Mouse (Mus musculus): Measurements from ENCODE around the gene Arhgef10l. TPM values are rescaled to one million over a fixed set of nuclear protein-coding genes. Genes with fewer than 3 reads are reported as not detected.

Arhgef10l gene
- polyA plus RNA-seq, 1 experiment = not detected

- Histone ChIP-seq H3K4me3 (ENCODE audit: insufficient read depth, low read depth, low read length) (no peak overlapping the region), H3K4me1 (ENCODE audit: control insufficient read depth, insufficient read depth, low read length) (peaks cover 9% of the 10 kb centered on the region), H3K27ac (ENCODE audit: insufficient read depth, low read depth, low read length) (no peak overlapping the region)
- no peak for TF ChIP-seq POLR2A (IDR thresholded peaks at IDR 0.05; ENCODE audit: insufficient read depth, low read depth, low read length)
- TF ChIP-seq CTCF (IDR thresholded peaks at IDR 0.05; ENCODE audit: insufficient read depth, low read depth, low read length) = no peak
- WGBS = 87% methylated on average over 9 of the region's 9 CpGs
These were observed 57.5 kb downstream of the Arhgef10l start for GRCm38 (mm10) chr4:140608228-140608720.

DNA sequence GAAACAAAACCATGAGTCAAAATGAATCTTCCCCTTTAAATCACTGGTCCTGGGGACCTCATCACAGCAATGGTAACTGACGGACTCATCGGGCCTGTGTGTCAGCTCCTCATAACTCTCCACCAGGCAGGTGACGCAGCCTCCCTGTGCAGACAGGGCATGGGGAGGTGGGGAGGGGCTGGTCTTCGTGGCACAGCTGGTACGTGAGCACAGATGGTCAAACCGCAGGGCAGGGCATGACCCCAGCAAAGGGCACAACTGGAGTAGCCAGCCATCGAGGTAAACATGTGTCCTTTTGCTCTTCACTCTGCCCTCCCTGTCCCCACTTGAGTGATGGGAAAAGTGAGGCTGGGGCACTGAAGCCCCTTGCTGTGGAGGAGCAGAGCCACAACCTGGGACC is 59.0 kb downstream of the Arhgef10l start:
- Histone ChIP-seq H3K27ac (ENCODE audit: insufficient read depth, low read depth, low read length) (no peak overlapping the region), H3K4me3 (ENCODE audit: insufficient read depth, low read depth, low read length) (no peak overlapping the region), H3K4me1 (ENCODE audit: control insufficient read depth, insufficient read depth, low read length) (peaks cover 9% of the 10 kb centered on the region)
- 94% methylated on average over 7 of the region's 7 CpGs for WGBS
- no peak for TF ChIP-seq POLR2A (IDR thresholded peaks at IDR 0.05; ENCODE audit: insufficient read depth, low read depth, low read length)
- no peak for TF ChIP-seq CTCF (IDR thresholded peaks at IDR 0.05; ENCODE audit: insufficient read depth, low read depth, low read length)

DNA sequence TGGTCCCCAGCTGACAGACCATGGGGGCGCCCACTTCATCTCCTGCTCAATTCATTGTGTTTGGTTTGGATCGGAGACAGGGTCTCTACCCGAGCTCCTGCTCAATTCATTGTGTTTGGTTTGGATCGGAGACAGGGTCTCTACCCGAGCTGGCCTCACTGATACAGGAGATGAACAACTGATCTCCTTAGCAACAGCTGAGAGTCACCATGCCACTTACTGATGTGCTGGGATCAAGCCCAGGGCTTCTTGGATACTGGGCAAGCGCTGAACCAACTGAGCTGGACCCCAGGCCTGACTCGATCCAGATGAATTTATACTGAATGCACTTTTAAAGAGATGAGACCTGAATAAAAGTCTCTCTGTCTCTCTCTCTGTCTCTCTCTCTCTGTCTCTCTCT is 59.6 kb downstream of the Arhgef10l start:
- no peak for TF ChIP-seq CTCF (IDR thresholded peaks at IDR 0.05; ENCODE audit: insufficient read depth, low read depth, low read length)
- Histone ChIP-seq H3K4me3 (ENCODE audit: insufficient read depth, low read depth, low read length) (no peak overlapping the region), H3K4me1 (ENCODE audit: control insufficient read depth, insufficient read depth, low read length) (peaks cover 7% of the 10 kb centered on the region), H3K27ac (ENCODE audit: insufficient read depth, low read depth, low read length) (no peak overlapping the region)
- 73% methylated on average over 7 of the region's 7 CpGs for WGBS

DNA sequence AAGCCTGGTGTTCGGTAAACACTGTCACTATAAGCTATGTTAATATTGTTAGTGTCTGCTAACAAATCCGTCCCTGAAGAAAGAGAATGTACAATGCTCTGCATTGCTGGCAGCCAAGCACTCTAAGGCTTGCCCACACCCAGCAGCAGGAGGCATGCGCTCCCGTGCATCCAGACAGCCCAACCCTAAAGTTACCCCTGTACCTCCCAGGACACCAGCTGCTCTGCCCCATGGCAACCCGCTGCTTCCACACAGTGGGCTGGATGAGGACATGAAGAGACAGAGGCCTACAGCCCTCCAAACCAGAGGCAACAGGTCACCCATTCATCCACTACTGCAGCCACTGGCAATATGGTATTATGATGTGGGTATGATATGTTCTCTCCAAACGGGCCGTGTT is 60.0 kb downstream of the Arhgef10l start:
- WGBS = 58% methylated on average over 7 of the region's 7 CpGs
- Histone ChIP-seq H3K27ac (ENCODE audit: insufficient read depth, low read depth, low read length) (no peak overlapping the region), H3K4me3 (ENCODE audit: insufficient read depth, low read depth, low read length) (no peak overlapping the region), H3K4me1 (ENCODE audit: control insufficient read depth, insufficient read depth, low read length) (peaks cover 5% of the 10 kb centered on the region)
- TF ChIP-seq POLR2A (IDR thresholded peaks at IDR 0.05; ENCODE audit: insufficient read depth, low read depth, low read length) (no peak), CTCF (IDR thresholded peaks at IDR 0.05; ENCODE audit: insufficient read depth, low read depth, low read length) (no peak)

DNA sequence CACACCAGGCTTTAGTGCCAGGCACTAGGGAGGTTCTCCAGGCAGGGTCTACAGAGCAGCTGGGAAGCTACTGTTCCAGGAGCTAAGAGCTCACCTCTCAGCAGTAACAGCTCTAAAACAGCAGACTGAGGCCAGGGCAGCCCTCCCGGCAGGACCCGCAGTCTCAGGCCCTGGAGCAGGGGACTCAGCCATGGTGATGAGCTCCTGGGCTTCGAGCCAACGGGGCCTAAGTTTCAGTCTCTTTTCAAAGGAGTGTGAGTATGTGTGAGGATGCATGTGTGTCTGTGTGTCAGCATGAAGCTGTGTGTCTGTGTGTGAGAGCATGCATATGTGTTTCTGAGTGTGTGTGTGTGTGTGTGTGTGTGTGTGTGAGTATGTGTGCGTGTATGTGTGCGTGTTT is 60.6 kb downstream of the Arhgef10l start:
- WGBS = 68% methylated on average over 6 of the region's 6 CpGs
- TF ChIP-seq CTCF (IDR thresholded peaks at IDR 0.05; ENCODE audit: insufficient read depth, low read depth, low read length) (no peak), POLR2A (IDR thresholded peaks at IDR 0.05; ENCODE audit: insufficient read depth, low read depth, low read length) (no peak)
- Histone ChIP-seq H3K27ac (ENCODE audit: insufficient read depth, low read depth, low read length) (no peak overlapping the region), H3K4me1 (ENCODE audit: control insufficient read depth, insufficient read depth, low read length) (peaks cover 5% of the 10 kb centered on the region), H3K4me3 (ENCODE audit: insufficient read depth, low read depth, low read length) (no peak overlapping the region)

DNA sequence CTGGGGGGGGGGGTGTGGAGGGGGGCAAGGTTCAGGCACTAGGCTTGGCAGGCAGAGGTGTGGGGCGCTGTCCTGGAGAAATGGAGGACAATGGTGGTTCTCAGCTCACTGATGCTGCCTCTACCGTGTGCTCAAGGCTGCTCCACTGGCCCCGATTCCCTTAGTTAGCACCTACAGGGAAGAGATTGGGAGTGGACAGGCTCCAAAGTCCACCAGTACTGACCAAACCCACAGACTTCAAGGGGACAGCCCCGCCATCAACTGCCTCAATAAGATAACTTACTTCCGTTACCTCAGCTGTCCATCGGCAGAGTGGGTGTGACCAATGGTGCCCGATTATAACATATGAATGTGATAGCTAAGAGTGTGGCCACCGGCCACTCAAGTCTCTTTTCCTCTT is 61.3 kb downstream of the Arhgef10l start:
- peaks cover 5% of the 10 kb centered on the region for H3K4me1 ChIP-seq (ENCODE audit: control insufficient read depth, insufficient read depth, low read length)
- no peak overlapping the region for H3K27ac ChIP-seq (ENCODE audit: insufficient read depth, low read depth, low read length)
- no peak overlapping the region for H3K4me3 ChIP-seq (ENCODE audit: insufficient read depth, low read depth, low read length)
- TF ChIP-seq CTCF (IDR thresholded peaks at IDR 0.05; ENCODE audit: insufficient read depth, low read depth, low read length) (no peak), POLR2A (IDR thresholded peaks at IDR 0.05; ENCODE audit: insufficient read depth, low read depth, low read length) (no peak)
- 96% methylated on average over 8 of the region's 8 CpGs for WGBS

- 87% methylated on average over 4 of the region's 4 CpGs for WGBS
- TF ChIP-seq POLR2A (IDR thresholded peaks at IDR 0.05; ENCODE audit: insufficient read depth, low read depth, low read length) (no peak), CTCF (IDR thresholded peaks at IDR 0.05; ENCODE audit: insufficient read depth, low read depth, low read length) (no peak)
- Histone ChIP-seq H3K4me3 (ENCODE audit: insufficient read depth, low read depth, low read length) (no peak overlapping the region), H3K27ac (ENCODE audit: insufficient read depth, low read depth, low read length) (no peak overlapping the region), H3K4me1 (ENCODE audit: control insufficient read depth, insufficient read depth, low read length) (no peaks in the 10 kb centered on the region)
These were observed 63.8 kb downstream of the Arhgef10l start for GRCm38 (mm10) chr4:140602022-140602421.

DNA sequence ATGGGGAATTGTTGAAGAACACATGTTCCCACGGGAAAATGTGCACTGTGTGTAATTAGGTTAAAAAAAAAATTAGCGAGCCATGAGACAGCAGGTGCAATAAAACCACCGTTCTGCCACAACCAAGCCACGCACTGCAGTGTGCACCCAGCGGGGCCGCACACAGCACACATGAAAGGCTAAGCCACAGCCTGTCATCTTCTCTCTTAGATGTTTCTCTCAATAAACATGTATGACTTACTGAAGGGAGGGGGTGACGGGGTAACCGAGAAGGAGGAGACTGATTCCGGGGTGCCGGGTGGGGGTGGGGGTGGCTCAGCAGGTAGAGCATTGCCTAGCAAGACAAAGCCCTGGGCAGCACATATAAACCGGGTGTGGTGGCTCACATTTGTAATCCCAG is 64.7 kb downstream of the Arhgef10l start:
- H3K4me3 ChIP-seq (ENCODE audit: insufficient read depth, low read depth, low read length) = no peak overlapping the region
- no peak overlapping the region for H3K27ac ChIP-seq (ENCODE audit: insufficient read depth, low read depth, low read length)
- 77% methylated on average over 11 of the region's 11 CpGs for WGBS
- no peaks in the 10 kb centered on the region for H3K4me1 ChIP-seq (ENCODE audit: control insufficient read depth, insufficient read depth, low read length)
- TF ChIP-seq POLR2A (IDR thresholded peaks at IDR 0.05; ENCODE audit: insufficient read depth, low read depth, low read length) (no peak), CTCF (IDR thresholded peaks at IDR 0.05; ENCODE audit: insufficient read depth, low read depth, low read length) (no peak)

- H3K27ac ChIP-seq (ENCODE audit: insufficient read depth, low read depth, low read length) = no peak overlapping the region
- 72% methylated on average over 5 of the region's 5 CpGs for WGBS
- TF ChIP-seq POLR2A (IDR thresholded peaks at IDR 0.05; ENCODE audit: insufficient read depth, low read depth, low read length) (no peak), CTCF (IDR thresholded peaks at IDR 0.05; ENCODE audit: insufficient read depth, low read depth, low read length) (no peak)
- no peaks in the 10 kb centered on the region for H3K4me1 ChIP-seq (ENCODE audit: control insufficient read depth, insufficient read depth, low read length)
- no peak overlapping the region for H3K4me3 ChIP-seq (ENCODE audit: insufficient read depth, low read depth, low read length)
These were observed 67.0 kb downstream of the Arhgef10l start for GRCm38 (mm10) chr4:140598846-140599245.

DNA sequence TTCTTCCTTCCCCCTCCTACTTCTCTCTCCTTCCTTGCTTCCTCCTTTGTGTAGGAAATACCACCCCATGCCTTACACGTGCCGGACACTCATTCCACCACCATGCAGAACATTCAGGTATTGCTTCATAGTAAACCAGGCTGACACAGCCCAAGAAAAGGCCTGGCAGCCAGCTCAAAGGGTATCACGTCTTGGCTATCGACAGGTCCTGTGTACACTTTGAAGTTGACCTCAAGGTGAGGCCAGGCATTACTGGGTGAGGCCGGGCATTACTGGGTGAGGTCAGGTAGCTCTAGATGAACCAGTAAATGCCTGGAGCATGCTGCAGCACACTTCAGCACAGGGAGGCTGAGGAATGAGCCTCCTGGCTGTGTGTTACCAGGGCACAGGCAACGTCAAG is 67.9 kb downstream of the Arhgef10l start:
- Histone ChIP-seq H3K4me1 (ENCODE audit: control insufficient read depth, insufficient read depth, low read length) (no peaks in the 10 kb centered on the region), H3K27ac (ENCODE audit: insufficient read depth, low read depth, low read length) (no peak overlapping the region), H3K4me3 (ENCODE audit: insufficient read depth, low read depth, low read length) (no peak overlapping the region)
- no peak for TF ChIP-seq POLR2A (IDR thresholded peaks at IDR 0.05; ENCODE audit: insufficient read depth, low read depth, low read length)
- TF ChIP-seq CTCF (IDR thresholded peaks at IDR 0.05; ENCODE audit: insufficient read depth, low read depth, low read length) = no peak
- WGBS = 94% methylated on average over 6 of the region's 6 CpGs
